10 mouse cellular contexts compared by ENCODE assay signal in the genomic region with DNA sequence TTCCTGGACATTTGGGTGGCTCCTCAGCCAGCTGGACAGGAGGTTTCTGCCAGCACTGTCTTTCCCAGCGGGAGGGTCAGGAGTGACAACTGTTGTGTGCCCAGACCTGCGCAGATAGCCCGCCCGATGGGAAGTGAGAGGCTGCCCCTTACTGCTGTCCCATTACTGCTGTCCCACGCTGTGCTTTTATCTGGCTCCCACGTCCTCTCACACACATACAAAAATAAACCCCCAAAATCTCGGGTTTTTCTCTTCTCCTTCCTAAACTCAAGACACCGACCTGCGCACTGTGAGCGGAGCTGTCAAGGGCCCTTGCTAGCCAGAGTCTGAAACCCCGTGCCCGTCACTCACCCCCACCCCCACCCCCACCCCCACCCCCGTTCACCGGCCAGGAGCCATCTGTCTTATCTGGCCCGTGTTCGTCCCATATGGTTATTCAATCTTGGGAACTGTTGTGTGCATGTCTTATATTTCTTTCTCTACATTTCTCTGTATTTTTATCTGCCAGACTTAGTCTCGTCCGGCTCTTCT.
DNase-seq lines count a peak whose midpoint lies in the region; ATAC-seq lines count a peak whose summit lies in the region.
"Had no signal": no experiment of that assay in that cellular context is flagged by ENCODE, and none has a peak within 500 bp of the region (broad histone marks: within the 10 kb centered on the region; RNA-seq: fewer than 3 reads in every experiment).

No protein-coding gene starts in this region.

- 67% methylated on average over 18 of the region's 18 CpGs for WGBS in embryonic facial prominence, embryonic 14.5 days
- WGBS in embryonic facial prominence, embryonic 10.5 days = 69% methylated on average over 18 of the region's 18 CpGs

- ATAC-seq in embryonic facial prominence, embryonic 14.5 days (ENCODE audit: low read depth) = no peak

- 0 out of 2 replicates have a peak overlapping the region, but pooled peaks have one; percentile 14 for H3K9ac ChIP-seq in embryonic facial prominence, embryonic 14.5 days (ENCODE audit: low read depth, low read length)
- H3K9ac ChIP-seq: embryonic facial prominence, embryonic 12.5 days; liver, embryonic 13.5 days had no signal

- intact Hi-C loops in left cerebral cortex, postnatal 36 days (cut with DNase I) = loop anchor here (5.0 to 10.0 kb wide), 2 partner anchors 34 to 122 kb away; no protein-coding TSS in a partner anchor

- no peak for DNase-seq in embryonic facial prominence, embryonic 14.5 days (ENCODE audit: low spot score)
- DNase-seq in embryonic facial prominence, embryonic 10.5 days (ENCODE audit: low spot score) = no peak
- DNase-seq in left cerebral cortex, adult 18-20 months (ENCODE audit: low spot score in 2 of 2) = peak; percentile 33 to 61
- no peak for DNase-seq in left cerebral cortex, adult 11 months (ENCODE audit: low spot score)
- peak; percentile 98 for DNase-seq in cerebellum, postnatal 10 days
- peak; percentile 54 to 66 for DNase-seq in left cerebral cortex, postnatal 36 days (ENCODE audit: low spot score in 2 of 2)
- DNase-seq in spleen, adult 18-20 months = no peak
- DNase-seq in Muller cell, postnatal 12 days (ENCODE audit: inconsistent ontology term) = no peak
- DNase-seq: liver, embryonic 13.5 days had no signal

- H3K4me2 ChIP-seq in embryonic facial prominence, embryonic 14.5 days (ENCODE audit: low read depth, low read length) = 0 out of 2 replicates have a peak overlapping the region, but pooled peaks have one; percentile 18
- H3K4me2 ChIP-seq: embryonic facial prominence, embryonic 12.5 days; liver, embryonic 13.5 days had no signal

- no peaks in the 10 kb centered on the region for H3K4me1 ChIP-seq in embryonic facial prominence, embryonic 14.5 days (ENCODE audit: control insufficient read depth, insufficient read depth, low read length)
- peaks cover 18% of the 10 kb centered on the region for H3K4me1 ChIP-seq in embryonic facial prominence, embryonic 10.5 days
- H3K4me1 ChIP-seq: liver, embryonic 13.5 days had no signal

- H3K27ac ChIP-seq in embryonic facial prominence, embryonic 14.5 days (replicated peaks; ENCODE audit: low read depth, low read length) = no peak overlapping the region
- no peak overlapping the region for H3K27ac ChIP-seq in embryonic facial prominence, embryonic 10.5 days (replicated peaks)
- H3K27ac ChIP-seq: embryonic facial prominence, embryonic 12.5 days; liver, embryonic 13.5 days had no signal

- no peak overlapping the region for H3K4me3 ChIP-seq in embryonic facial prominence, embryonic 14.5 days (ENCODE audit: low read depth, low read length)
- H3K4me3 ChIP-seq in embryonic facial prominence, embryonic 10.5 days = no peak overlapping the region
- H3K4me3 ChIP-seq: embryonic facial prominence, embryonic 12.5 days; liver, embryonic 13.5 days had no signal

- no peaks in the 10 kb centered on the region for H3K9me3 ChIP-seq in embryonic facial prominence, embryonic 14.5 days (ENCODE audit: control insufficient read depth, low read length)
- H3K9me3 ChIP-seq in embryonic facial prominence, embryonic 10.5 days = no peaks in the 10 kb centered on the region
- H3K9me3 ChIP-seq: embryonic facial prominence, embryonic 12.5 days; liver, embryonic 13.5 days had no signal

- no peaks in the 10 kb centered on the region for H3K36me3 ChIP-seq in embryonic facial prominence, embryonic 14.5 days (ENCODE audit: control insufficient read depth, insufficient read depth, low read length)
- H3K36me3 ChIP-seq in embryonic facial prominence, embryonic 10.5 days (replicated peaks) = no peaks in the 10 kb centered on the region
- H3K36me3 ChIP-seq: embryonic facial prominence, embryonic 12.5 days; liver, embryonic 13.5 days had no signal

- no peaks in the 10 kb centered on the region; the same call in 1 of the 2 replicates for H3K27me3 ChIP-seq in embryonic facial prominence, embryonic 14.5 days (replicated peaks; ENCODE audit: control insufficient read depth, insufficient read depth, low read length)
- peaks cover 18% of the 10 kb centered on the region; the same call in 1 of the 2 replicates for H3K27me3 ChIP-seq in embryonic facial prominence, embryonic 10.5 days (replicated peaks; ENCODE audit: low read depth, poor library complexity, severe bottlenecking)
- H3K27me3 ChIP-seq: liver, embryonic 13.5 days had no signal

Comparison
In these comparisons a context has a peak if more than half of its experiments do, and no peak if none do; other contexts are left out.
1. DNase-seq: peak in left cerebral cortex, adult 18-20 months (2 of 2), cerebellum, postnatal 10 days (2 of 2) and left cerebral cortex, postnatal 36 days (2 of 2); none in embryonic facial prominence, embryonic 14.5 days (single experiment), embryonic facial prominence, embryonic 10.5 days (single experiment), left cerebral cortex, adult 11 months (single experiment), spleen, adult 18-20 months (0 of 2) and Muller cell, postnatal 12 days (single experiment).